In the genomic region with DNA sequence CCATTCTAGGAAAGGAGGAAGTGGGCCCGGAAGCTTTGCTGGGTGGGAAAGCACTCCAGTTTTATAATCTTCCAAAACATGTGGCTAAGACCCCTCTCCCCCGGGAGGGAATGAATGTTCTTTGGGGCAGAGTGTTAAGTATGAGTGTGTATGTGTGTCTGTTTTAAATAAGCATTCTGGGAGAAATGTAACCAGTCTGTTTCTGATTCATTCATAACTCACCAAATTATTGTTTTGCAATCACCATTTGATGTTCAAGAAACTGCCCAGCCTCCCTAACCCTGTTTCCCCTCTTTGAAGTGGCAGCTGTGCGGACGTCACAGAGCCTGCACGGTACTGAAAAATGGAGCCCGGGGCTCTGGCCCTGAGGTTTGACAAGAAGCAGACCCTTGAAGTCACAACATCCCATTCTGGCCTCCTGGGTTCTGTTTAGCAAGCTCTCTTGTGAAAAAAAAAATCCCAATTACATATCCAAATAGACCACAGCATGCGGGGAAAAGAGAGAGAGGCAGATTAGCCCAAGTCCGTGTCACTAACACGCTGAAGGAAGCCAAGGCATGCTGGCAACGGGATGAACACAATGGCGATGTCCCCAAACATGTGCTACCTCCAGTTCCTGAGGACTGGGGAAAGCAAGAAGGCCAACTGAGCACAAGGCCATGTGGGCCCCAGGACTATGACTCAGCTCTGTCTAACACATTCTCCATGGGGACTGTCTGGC, we compare ENCODE assay signal across 7 mouse cellular contexts.
DNase-seq lines count a peak whose midpoint lies in the region; ATAC-seq and TF ChIP-seq lines count a peak whose summit lies in the region.

No protein-coding gene starts in this region.

- no peak for TF ChIP-seq CTCF in intestine, postnatal 0 days (IDR thresholded peaks at IDR 0.05; ENCODE audit: low read depth)

- H3K4me3 ChIP-seq in intestine, postnatal 0 days (ENCODE audit: low read depth, low read length): no peak overlapping the region

- no peaks in the 10 kb centered on the region for H3K36me3 ChIP-seq in intestine, postnatal 0 days (ENCODE audit: control insufficient read depth, insufficient read depth)

- H3K27me3 ChIP-seq in intestine, postnatal 0 days (replicated peaks; ENCODE audit: control insufficient read depth, insufficient read depth, low read length): no peaks in the 10 kb centered on the region

- no peak overlapping the region for H3K9ac ChIP-seq in intestine, postnatal 0 days (ENCODE audit: low read depth, low read length)

- 55% methylated on average over 11 of the region's 11 CpGs for WGBS in intestine, postnatal 0 days

- H3K9me3 ChIP-seq in intestine, postnatal 0 days (ENCODE audit: control insufficient read depth): no peaks in the 10 kb centered on the region

- DNase-seq in kidney, postnatal 4 days: peak; percentile 25 to 28
- no peak for DNase-seq in kidney, adult 9 months
- peak; percentile 41 to 45 for DNase-seq in cerebellum, postnatal 36 days
- peak; percentile 74 for DNase-seq in thymus, postnatal 0 days (ENCODE audit: low spot score)
- DNase-seq in liver: no peak
- DNase-seq in testis, postnatal 10 days (ENCODE audit: low spot score): no peak

- H3K4me2 ChIP-seq in intestine, postnatal 0 days (replicated peaks; ENCODE audit: low read depth): no peak overlapping the region

- H3K27ac ChIP-seq in intestine, postnatal 0 days (ENCODE audit: low read depth, low read length): no peak overlapping the region

- H3K4me1 ChIP-seq in intestine, postnatal 0 days (replicated peaks; ENCODE audit: control insufficient read depth, insufficient read depth, low read length): 0 out of 2 replicates have a peak, but pooled peaks cover 4% of the 10 kb centered on the region

- 0 out of 2 replicates have a peak, but pooled peaks have one; percentile 25 for ATAC-seq in intestine, postnatal 0 days

Comparison
In these comparisons a context has a peak if more than half of its experiments do, and no peak if none do; other contexts are left out.
1. DNase-seq: peak in kidney, postnatal 4 days (2 of 2), cerebellum, postnatal 36 days (2 of 2) and thymus, postnatal 0 days (single experiment); none in kidney, adult 9 months (single experiment), liver (single experiment) and testis, postnatal 10 days (single experiment).